Mouse (Mus musculus): Measurements from ENCODE around the gene Fam229b.

The Fam229b gene

GRCm38 (mm10) chr10:39133462-39134310 is at the start of gene Fam229b, which contains the start of gene Tube1:
Gene Fam229b, minus strand, starts transcription at chr10:39133914.
Gene Tube1, plus strand, starts transcription at chr10:39133976.
- DNase-seq: peak; percentile 91 to 95

DNA sequence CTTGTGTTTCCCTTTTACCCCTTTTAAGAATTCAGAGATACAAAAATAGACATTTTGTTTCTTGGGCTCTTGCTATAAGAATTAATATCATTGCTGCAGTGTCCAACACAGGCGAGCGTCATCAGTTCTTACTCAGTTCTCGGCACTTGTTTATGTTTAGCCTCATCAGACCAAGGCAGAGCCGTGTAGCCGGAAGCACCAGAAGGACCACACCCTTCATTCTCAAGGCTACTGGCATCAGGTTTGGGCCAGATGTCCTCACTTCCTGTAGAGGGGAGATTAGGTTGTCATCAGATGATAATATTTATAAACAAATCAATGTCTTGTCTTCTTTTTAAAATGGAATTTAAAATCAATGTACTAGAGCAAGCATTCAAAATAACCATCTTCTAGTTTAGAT is 43.3 kb upstream of the Fam229b start:
- no peak for DNase-seq

- DNase-seq: no peak
These were observed 39.4 kb upstream of the Fam229b start for GRCm38 (mm10) chr10:39173077-39173476.

DNA sequence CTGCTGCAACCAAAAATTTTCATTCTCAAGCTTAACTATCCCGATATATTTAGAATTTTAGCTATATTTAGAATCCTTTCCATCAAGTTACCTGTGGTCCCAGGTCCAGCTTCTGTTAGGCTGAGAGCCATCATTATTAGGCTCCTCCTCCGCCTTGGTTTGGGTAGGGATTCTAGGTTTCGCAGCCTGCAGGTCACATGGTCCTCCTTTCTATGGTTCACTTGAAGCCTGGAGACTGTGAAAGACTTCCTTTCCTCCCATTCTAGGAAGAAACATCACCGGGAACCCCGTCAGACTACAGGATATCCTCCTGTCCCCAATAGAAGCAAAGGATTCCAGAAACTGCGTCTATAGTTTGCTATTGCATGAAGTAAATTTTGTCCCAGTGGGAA is 38.8 kb upstream of the Fam229b start:
- no peak for DNase-seq

- DNase-seq: peak; percentile 92 to 94
These were observed 38.2 kb upstream of the Fam229b start for GRCm38 (mm10) chr10:39171603-39172539.

GRCm38 (mm10) chr10:39171134-39171533 is 37.4 kb upstream of the Fam229b start:
- DNase-seq: peak; percentile 94 to 95

GRCm38 (mm10) chr10:39170706-39171105 is 37.0 kb upstream of the Fam229b start:
- peak; percentile 25 to 35 for DNase-seq

GRCm38 (mm10) chr10:39170181-39170580 is 36.5 kb upstream of the Fam229b start:
- peak; percentile 81 to 84 for DNase-seq

DNA sequence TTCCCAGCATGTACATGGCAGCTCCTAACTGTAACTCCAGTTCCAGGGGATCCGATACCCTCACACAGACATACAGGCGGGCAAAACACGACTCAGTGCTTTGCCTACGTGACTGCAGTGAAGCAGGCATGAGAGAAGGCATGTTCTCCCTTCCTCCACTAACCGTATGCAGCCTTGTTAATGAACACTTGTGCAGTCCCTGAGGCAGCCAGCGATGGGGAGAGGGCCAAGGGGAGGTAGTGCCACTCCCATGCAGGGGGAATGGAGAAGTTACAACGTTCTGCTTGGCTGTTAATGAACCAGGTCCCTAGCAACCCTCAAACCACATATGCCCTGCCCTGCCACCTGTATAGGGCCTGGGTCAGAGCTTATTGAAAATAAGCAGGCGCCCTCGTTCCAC is 35.9 kb upstream of the Fam229b start:
- DNase-seq: peak in 1 of 2 experiments; percentile 22

- no peak for DNase-seq
These were observed 33.9 kb upstream of the Fam229b start for GRCm38 (mm10) chr10:39167611-39168010.

GRCm38 (mm10) chr10:39165632-39166115 is 32.0 kb upstream of the Fam229b start:
- peak; percentile 52 to 59 for DNase-seq

DNA sequence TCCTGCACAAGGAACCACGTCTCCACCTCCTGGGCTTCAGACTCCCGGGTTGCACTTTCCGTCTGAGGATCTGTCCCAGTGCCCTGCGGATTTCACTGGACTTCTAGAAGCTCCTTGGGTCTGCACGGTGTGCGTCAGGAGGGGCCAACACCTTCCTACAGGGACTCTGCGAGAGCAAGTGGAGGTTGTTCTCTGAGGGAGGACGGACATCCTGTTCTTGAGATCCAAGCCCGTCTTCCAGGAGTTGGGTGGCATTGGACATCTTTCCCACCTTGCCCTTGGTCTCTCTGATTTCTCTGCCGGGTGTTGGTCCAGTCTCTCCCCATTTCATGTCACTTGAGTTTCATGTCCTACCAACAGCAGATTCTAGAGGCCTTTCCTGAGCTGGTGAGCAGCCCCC is 30.0 kb upstream of the Fam229b start, which contains the start of gene Ccn6:
Ccn6 (minus strand) TSS at position 101 of the 400 bp plus-strand sequence.
- DNase-seq: no peak

DNA sequence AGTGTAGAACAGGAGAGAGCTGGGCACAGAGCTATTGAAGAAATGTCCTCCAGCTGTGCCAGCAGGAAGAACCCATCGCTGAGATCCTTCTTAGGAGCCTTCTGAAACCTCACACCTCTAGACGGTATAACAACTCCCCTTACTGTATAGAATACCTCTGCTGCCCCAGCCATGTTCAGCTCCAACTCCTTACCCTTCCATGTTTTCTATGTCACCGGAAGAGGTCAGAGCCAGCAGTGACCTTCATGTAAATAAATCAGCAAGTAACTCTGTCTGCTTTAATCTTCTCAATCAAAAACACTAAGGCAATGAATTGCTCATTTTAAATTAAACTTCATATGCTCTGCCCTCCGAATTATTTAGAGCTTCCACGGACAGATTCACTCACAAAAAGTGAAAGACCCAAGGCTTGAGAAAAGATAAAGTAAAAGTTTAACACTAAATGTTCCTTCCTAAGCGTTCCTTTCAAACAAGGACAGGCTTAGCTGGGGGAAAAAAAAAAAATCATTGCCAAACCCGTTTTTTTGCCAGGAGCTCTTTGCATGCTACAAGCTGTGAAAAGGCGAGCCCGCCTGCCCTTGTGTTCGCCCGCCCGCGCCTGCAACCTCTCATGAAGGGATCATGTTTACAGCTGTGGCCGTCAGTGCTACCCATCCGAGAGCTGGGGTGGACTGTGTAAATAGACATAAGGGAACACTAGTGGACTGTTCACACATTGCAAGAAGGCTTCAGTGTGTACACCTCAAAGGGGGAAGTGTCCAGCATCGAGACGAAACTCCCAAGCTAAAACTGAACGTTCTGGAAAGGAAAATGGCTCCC is 29.2 kb upstream of the Fam229b start:
- no peak for DNase-seq

DNA sequence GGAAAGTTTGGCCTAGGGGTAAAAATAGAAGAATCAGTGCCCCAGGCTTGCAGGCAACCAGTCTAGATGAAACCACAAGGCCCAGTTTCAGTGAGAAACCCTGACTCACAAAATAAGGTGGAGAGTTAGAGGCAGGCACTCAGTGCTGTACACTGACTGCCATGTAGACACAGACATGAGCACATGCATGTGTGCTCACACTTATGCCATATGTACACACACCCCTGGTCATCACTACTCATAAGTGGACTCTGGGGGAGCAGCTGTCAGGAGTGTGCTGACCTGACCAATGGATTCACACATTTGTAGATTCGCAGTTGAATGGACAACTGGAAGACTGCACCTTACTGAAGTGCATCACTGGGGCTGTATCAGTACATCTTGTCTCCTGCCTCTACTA is 27.7 kb upstream of the Fam229b start:
- no peak for DNase-seq

- DNase-seq: no peak
These were observed 24.6 kb upstream of the Fam229b start for GRCm38 (mm10) chr10:39158306-39158705.

GRCm38 (mm10) chr10:39157321-39157720 is 23.6 kb upstream of the Fam229b start:
- DNase-seq: no peak

- no peak for DNase-seq
These were observed 23.0 kb upstream of the Fam229b start for GRCm38 (mm10) chr10:39156719-39157118.

DNA sequence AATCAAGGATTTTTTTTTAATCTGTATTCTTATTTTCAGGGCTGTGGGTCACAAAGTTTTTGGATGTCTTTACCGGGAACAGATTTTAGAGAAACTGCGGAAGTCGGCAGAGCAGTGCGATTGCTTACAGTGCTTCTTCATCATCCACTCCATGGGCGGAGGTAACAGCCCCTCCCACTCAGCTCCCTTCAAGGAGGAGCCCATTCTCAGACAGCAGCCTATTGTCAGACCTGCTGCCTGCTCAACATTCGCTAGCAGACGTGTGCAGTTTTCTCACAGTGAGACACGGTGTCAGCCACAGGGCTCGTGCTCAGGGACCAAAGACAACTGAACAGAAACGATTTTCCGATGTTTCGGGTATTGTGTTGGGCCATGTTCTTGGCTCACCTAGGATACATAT is 8.5 kb upstream of the Fam229b start:
- no peak for DNase-seq

DNA sequence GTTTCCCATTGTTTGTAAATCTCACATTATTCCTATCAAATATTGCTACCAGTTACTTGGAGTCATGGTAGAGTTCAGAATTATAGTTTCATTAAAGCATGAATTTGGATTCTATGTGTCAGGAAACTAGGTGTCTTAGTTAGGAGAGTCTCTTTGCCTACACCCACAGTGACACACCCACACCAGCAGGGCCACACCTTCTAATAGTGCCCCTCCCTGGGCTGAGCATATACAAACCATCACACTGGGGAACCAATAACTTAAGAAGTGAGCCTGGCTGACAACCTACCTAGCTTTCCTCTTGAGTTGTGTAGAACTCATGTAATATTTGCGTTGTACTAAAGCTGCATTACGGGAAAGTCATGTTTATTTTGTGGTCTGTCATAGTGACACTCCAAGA is 7.7 kb upstream of the Fam229b start:
- DNase-seq: no peak

DNA sequence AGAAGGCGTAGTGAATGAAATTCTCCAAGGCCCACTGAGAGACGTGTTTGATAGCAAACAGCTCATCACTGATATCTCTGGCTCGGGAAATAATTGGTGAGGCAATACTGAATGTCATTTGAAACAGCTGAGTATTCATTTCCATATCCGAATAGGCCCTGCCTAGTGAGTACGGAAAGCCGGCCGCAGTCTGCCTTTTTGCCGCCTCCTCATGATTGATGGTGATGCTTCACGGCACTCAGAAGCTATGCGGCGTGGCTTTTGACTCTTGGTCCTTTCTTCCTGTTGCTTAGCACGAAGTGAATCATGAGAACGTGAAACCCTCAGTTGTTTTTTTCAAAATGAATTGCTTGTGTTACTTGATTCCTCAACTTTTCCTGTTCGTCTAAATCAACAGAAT is 7.1 kb upstream of the Fam229b start:
- DNase-seq: no peak

- DNase-seq: no peak
These were observed 5.0 kb upstream of the Fam229b start for GRCm38 (mm10) chr10:39138761-39139160.

DNA sequence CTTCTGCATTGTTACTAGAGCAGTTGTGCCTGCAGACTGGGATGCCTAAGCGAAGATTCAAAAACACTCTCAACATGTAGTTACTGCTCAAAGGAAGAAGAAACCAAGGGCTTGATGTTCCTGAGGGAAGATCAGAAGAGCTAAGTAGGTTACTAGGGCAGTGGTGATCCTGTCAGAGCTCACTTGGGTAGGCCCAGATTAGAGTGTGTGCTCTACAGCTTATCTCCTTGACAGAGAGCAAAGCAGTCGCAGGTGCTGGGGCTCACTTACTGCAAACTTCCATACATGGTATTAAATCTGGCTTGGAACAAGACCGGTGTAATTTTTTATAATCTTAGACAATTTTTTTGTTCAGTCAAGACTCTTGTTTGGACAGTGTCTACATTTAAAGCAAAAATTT is 4.1 kb upstream of the Fam229b start:
- DNase-seq: no peak

Measured in cerebellum, adult 18-20 months (tissue).